Mouse (Mus musculus): ENCODE measurements at regions not wholly inside any gene's neighbourhood (a gene's known extent, or its start where the extent isn't known, plus 50 kb on each side); places are given as distances from the start of the nearest gene placed in this dataset.

DNA sequence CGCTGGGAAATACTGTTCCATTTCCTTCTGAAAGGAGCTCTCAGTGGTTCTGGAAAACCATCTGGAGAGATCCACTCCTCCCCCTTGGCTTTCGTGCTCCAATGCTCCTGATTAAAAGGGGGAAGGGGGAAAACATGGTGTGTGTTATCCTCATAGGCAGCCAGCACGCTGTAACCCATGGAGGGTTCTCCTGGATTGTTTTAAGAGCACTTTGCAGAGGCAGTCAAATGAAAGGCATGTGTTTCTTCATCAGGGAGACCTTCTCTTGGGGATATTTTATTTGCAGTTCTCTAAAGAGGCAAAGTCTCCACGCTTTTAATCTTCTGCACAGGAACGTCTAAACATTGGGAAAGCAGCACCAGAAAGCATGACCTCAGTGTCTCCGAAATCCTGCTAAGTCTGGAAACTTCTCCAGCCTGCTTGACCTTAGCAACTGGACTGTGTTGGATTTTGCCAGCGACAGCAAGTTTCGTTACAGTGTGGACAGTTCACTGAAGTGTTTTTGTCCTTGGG lies 161.3 kb downstream of the Gas1 start:
- no peak for TF ChIP-seq CTCF (IDR thresholded peaks at IDR 0.05; ENCODE audit: low read depth)
- no peak for TF ChIP-seq EP300 (IDR thresholded peaks at IDR 0.05; ENCODE audit: low read depth)
